Mouse (Mus musculus) spleen, adult 18-20 months (tissue): ENCODE results near the gene Mrps6.

ENCODE experiments used
- DNase-seq, 2 experiments: peaks; one replicate each; pipeline ENCODE4 v3.0.0; 2022; ENCODE audit warnings: mixed read lengths in 2 of 2

The Mrps6 gene

GRCm38 (mm10) chr16:92057852-92058643, at the start of gene Mrps6, which contains the start of the genes Gm49711 and Slc5a3:
Mrps6 (plus strand) TSS chr16:92058270.
Gm49711 (plus strand) TSS chr16:92058316.
Slc5a3 (plus strand) TSS chr16:92058322.
- DNase-seq, result peak; percentile 78 to 84

- DNase-seq, result no peak
These were observed 48.5 kb upstream of the Mrps6 start for GRCm38 (mm10) chr16:92009586-92009985.

- no peak for DNase-seq
These were observed 41.3 kb upstream of the Mrps6 start for GRCm38 (mm10) chr16:92016792-92017191.

GRCm38 (mm10) chr16:92019141-92020118, 38.6 kb upstream of the Mrps6 start:
- peak in 1 of 2 experiments; percentile 33 for DNase-seq

- DNase-seq, result no peak
These were observed 36.2 kb upstream of the Mrps6 start for GRCm38 (mm10) chr16:92021656-92022400.

- no peak for DNase-seq
These were observed 35.4 kb upstream of the Mrps6 start for GRCm38 (mm10) chr16:92022494-92023283.

- no peak for DNase-seq
These were observed 24.8 kb upstream of the Mrps6 start for GRCm38 (mm10) chr16:92033286-92033685.

GRCm38 (mm10) chr16:92034676-92035075, 23.4 kb upstream of the Mrps6 start:
- no peak for DNase-seq

GRCm38 (mm10) chr16:92036701-92037100, 21.4 kb upstream of the Mrps6 start:
- DNase-seq, result no peak

- no peak for DNase-seq
These were observed 20.0 kb upstream of the Mrps6 start for GRCm38 (mm10) chr16:92037891-92038607.

GRCm38 (mm10) chr16:92039421-92039820, 18.6 kb upstream of the Mrps6 start:
- DNase-seq, result no peak

GRCm38 (mm10) chr16:92039966-92040365, 18.1 kb upstream of the Mrps6 start:
- DNase-seq, result no peak

- DNase-seq, result no peak
These were observed 6.2 kb upstream of the Mrps6 start for GRCm38 (mm10) chr16:92051777-92052310.

GRCm38 (mm10) chr16:92052569-92052968, 5.5 kb upstream of the Mrps6 start:
- no peak for DNase-seq

GRCm38 (mm10) chr16:92056711-92057110, 1.4 kb upstream of the Mrps6 start:
- DNase-seq, result no peak

- no peak for DNase-seq
These were observed 616 bp upstream of the Mrps6 start for GRCm38 (mm10) chr16:92057456-92057851.

- no peak for DNase-seq
These were observed 862 bp downstream of the Mrps6 start for GRCm38 (mm10) chr16:92058644-92059620.

- DNase-seq, result no peak
These were observed 2.1 kb downstream of the Mrps6 start for GRCm38 (mm10) chr16:92060213-92060612.

GRCm38 (mm10) chr16:92061586-92061985, 3.5 kb downstream of the Mrps6 start:
- DNase-seq, result no peak

GRCm38 (mm10) chr16:92062832-92063231, 4.8 kb downstream of the Mrps6 start:
- no peak for DNase-seq
